In genomic region chr10:85872479-85872773, GRCm38 (mm10) we compare ENCODE assay signal across 7 mouse cellular contexts. TPM values are rescaled to one million over a fixed set of nuclear protein-coding genes. Genes with fewer than 3 reads are reported as not detected.
DNase-seq lines count a peak whose midpoint lies in the region; ATAC-seq and TF ChIP-seq lines count a peak whose summit lies in the region.

No protein-coding gene starts in this region.

- peak; percentile 9; the same call in 1 of the 2 replicates for ATAC-seq in limb, embryonic 13.5 days (ENCODE audit: low FRiP score, low read depth)

- DNase-seq in testis, postnatal 14 days (ENCODE audit: low spot score) = no peak
- DNase-seq in splenic B cell, adult 2 months (ENCODE audit: low read depth, low spot score) = peak; percentile 46
- no peak for DNase-seq in gastrocnemius, adult 8-10 months (ENCODE audit: low spot score in 2 of 2)
- DNase-seq in cerebellum, postnatal 4 days (ENCODE audit: low spot score in 2 of 2) = no peak

- H3K4me1 ChIP-seq in testis, adult 2 months (ENCODE audit: control insufficient read depth, insufficient read depth, low read length) = no peaks in the 10 kb centered on the region; the same call in 1 of the 2 replicates
- H3K4me1 ChIP-seq in embryonic fibroblast, embryonic 13.5 days (ENCODE audit: control insufficient read depth, insufficient read depth, low read length) = peaks cover 8% of the 10 kb centered on the region; the same call in 1 of the 2 replicates
- peaks cover 12% of the 10 kb centered on the region for H3K4me1 ChIP-seq in limb, embryonic 13.5 days

- no peaks in the 10 kb centered on the region for H3K36me3 ChIP-seq in testis, adult 2 months (ENCODE audit: control insufficient read depth, insufficient read depth, low read length)
- H3K36me3 ChIP-seq in limb, embryonic 13.5 days = peaks cover 36% of the 10 kb centered on the region
- H3K36me3 ChIP-seq in splenic B cell, adult 2 months (ENCODE audit: control insufficient read depth, insufficient read depth, low read length, poor library complexity, severe bottlenecking) = peaks cover 3% of the 10 kb centered on the region; the same call in 1 of the 2 replicates

- peak overlapping the region; percentile 91 for H3K9ac ChIP-seq in limb, embryonic 13.5 days

- H3K9me3 ChIP-seq in limb, embryonic 13.5 days = no peaks in the 10 kb centered on the region

- no peak for TF ChIP-seq POLR2A in testis, adult 2 months (IDR thresholded peaks at IDR 0.05; ENCODE audit: control insufficient read depth, low read depth, low read length)
- TF ChIP-seq POLR2A in embryonic fibroblast, embryonic 13.5 days (IDR thresholded peaks at IDR 0.05; ENCODE audit: low read depth, low read length) = no peak

- TF ChIP-seq CTCF in testis, adult 2 months (IDR thresholded peaks at IDR 0.05; ENCODE audit: control insufficient read depth, insufficient read depth, insufficient replicate concordance, low read depth, low read length) = no peak
- no peak for TF ChIP-seq CTCF in embryonic fibroblast, embryonic 13.5 days (IDR thresholded peaks at IDR 0.05; ENCODE audit: borderline replicate concordance, insufficient read depth, low read length)

- H3K27ac ChIP-seq in testis, adult 2 months (ENCODE audit: control insufficient read depth, insufficient read depth, low read depth, low read length) = no peak overlapping the region
- no peak overlapping the region for H3K27ac ChIP-seq in embryonic fibroblast, embryonic 13.5 days (ENCODE audit: insufficient read depth, low read length)
- peak overlapping the region; percentile 52; the same call in 1 of the 2 replicates for H3K27ac ChIP-seq in limb, embryonic 13.5 days

- 3% methylated on average over 5 of the region's 5 CpGs for WGBS in limb, embryonic 13.5 days

- no peaks in the 10 kb centered on the region for H3K27me3 ChIP-seq in testis, adult 2 months (ENCODE audit: control insufficient read depth, insufficient read depth, low read length)
- no peaks in the 10 kb centered on the region for H3K27me3 ChIP-seq in limb, embryonic 13.5 days
- H3K27me3 ChIP-seq in splenic B cell, adult 2 months (ENCODE audit: control insufficient read depth, insufficient read depth, low read length, poor library complexity, severe bottlenecking) = no peaks in the 10 kb centered on the region

- H3K4me2 ChIP-seq in limb, embryonic 13.5 days (replicated peaks) = peak overlapping the region; percentile 83

- peak overlapping the region; percentile 98 for H3K4me3 ChIP-seq in testis, adult 2 months (ENCODE audit: control insufficient read depth, low read depth, low read length)
- peak overlapping the region; percentile 83 for H3K4me3 ChIP-seq in embryonic fibroblast, embryonic 13.5 days (ENCODE audit: insufficient read depth, low read length)
- peak overlapping the region; percentile 99 for H3K4me3 ChIP-seq in limb, embryonic 13.5 days

RNA-seq across cellular contexts. Expression of gene Pwp1, which starts 43.1 kb away (rescaled TPM):
- polyA plus RNA-seq in testis, adult 2 months (2012; rRNA removed) = 15.0 and 15.6 TPM in 2 replicates
- 39.7 and 51.3 TPM in 2 replicates for polyA plus RNA-seq in embryonic fibroblast, embryonic 13.5 days (2011; ENCODE audit: insufficient read length, low read depth, missing spikeins)
- polyA plus RNA-seq in limb, embryonic 13.5 days (2015; fragmentation: Nextera tagmentation; extraction: Ambion mirVana) = 82.6 and 86.8 TPM in 2 replicates
- 10 to 100 TPM; 14.5 to 21.5 (median 17.7) TPM for total RNA-seq in gastrocnemius, adult 8-10 months (2022)

RNA-seq across cellular contexts. Expression of gene Prdm4, which starts 44.5 kb away (rescaled TPM):
- polyA plus RNA-seq in testis, adult 2 months (2012; rRNA removed) = 47.3 and 48.5 TPM in 2 replicates
- polyA plus RNA-seq in embryonic fibroblast, embryonic 13.5 days (2011; ENCODE audit: insufficient read length, low read depth, missing spikeins) = 34.2 and 34.8 TPM in 2 replicates
- polyA plus RNA-seq in limb, embryonic 13.5 days (2015; fragmentation: Nextera tagmentation; extraction: Ambion mirVana) = 18.3 and 19.1 TPM in 2 replicates
- 10 to 100 TPM; 14.2 to 19.6 (median 16.8) TPM for total RNA-seq in gastrocnemius, adult 8-10 months (2022)

RNA-seq across cellular contexts. Expression of gene Ascl4, which starts 55.1 kb away (rescaled TPM):
- polyA plus RNA-seq in testis, adult 2 months (2012; rRNA removed) = 0.14 TPM in 1 of 2 replicates, not detected in the other
- polyA plus RNA-seq in embryonic fibroblast, embryonic 13.5 days (2011; ENCODE audit: insufficient read length, low read depth, missing spikeins) = not detected in 2 replicates
- polyA plus RNA-seq in limb, embryonic 13.5 days (2015; fragmentation: Nextera tagmentation; extraction: Ambion mirVana) = 0.33 and 0.66 TPM in 2 replicates
- total RNA-seq in gastrocnemius, adult 8-10 months (2022) = not detected
